Mouse (Mus musculus) forebrain, embryonic 15.5 days (tissue): ENCODE measurements around the gene Creg1. TPM values are rescaled to one million over a fixed set of nuclear protein-coding genes. Genes with fewer than 3 reads are reported as not detected.

ENCODE experiments used
- ATAC-seq: fragments of 200-750 bp; cut with Nextera tagmentation; replicated peaks from 2 replicates; pipeline ENCODE4 v1.8.0; 2017; ENCODE audit warnings: mild to moderate bottlenecking, moderate TSS enrichment, moderate library complexity
- H3K27ac ChIP-seq: fragments of 300-500 bp; sonication (generic); replicated peaks from 2 replicates; pipeline ENCODE4 v1.5.1; 2015; ENCODE audit warnings: mild to moderate bottlenecking, inconsistent platforms
- H3K27me3 ChIP-seq: fragments of 300-500 bp; sonication (generic); 2 replicates; pipeline ENCODE4 v1.6.1; 2015; ENCODE audit warnings: inconsistent platforms
- H3K36me3 ChIP-seq: fragments of 300-500 bp; sonication (generic); 2 replicates; pipeline ENCODE4 v1.6.1; 2015; ENCODE audit warnings: mild to moderate bottlenecking, inconsistent platforms
- H3K4me1 ChIP-seq: fragments of 300-500 bp; sonication (generic); 2 replicates; pipeline ENCODE4 v1.6.1; 2015; ENCODE audit warnings: inconsistent platforms
- H3K4me2 ChIP-seq: fragments of 300-500 bp; sonication (generic); replicated peaks from 2 replicates; pipeline ENCODE4 v1.6.1; 2015; ENCODE audit warnings: mild to moderate bottlenecking, inconsistent platforms
- H3K4me3 ChIP-seq: fragments of 300-500 bp; sonication (generic); 2 replicates; pipeline ENCODE4 v1.5.1; 2015; ENCODE audit warnings: mild to moderate bottlenecking, inconsistent platforms
- H3K9ac ChIP-seq: fragments of 300-500 bp; sonication (generic); replicated peaks from 2 replicates; pipeline ENCODE4 v1.6.1; 2015; ENCODE audit warnings: mild to moderate bottlenecking, inconsistent platforms
- H3K9me3 ChIP-seq: fragments of 300-500 bp; sonication (generic); 2 replicates; pipeline ENCODE4 v1.6.1; 2016; ENCODE audit warnings: inconsistent platforms
- WGBS: fragments of 180-500 bp; shearing (Covaris S2); methylation state at CpG from one replicate; pipeline ENCODE4 v1.1.7; 2015; ENCODE audit warnings: mixed read lengths; 5-methylcytosine and 5-hydroxymethylcytosine counted together
- polyA plus RNA-seq: library from polyadenylated mRNA; unstranded; fragments of >200 nt; fragmentation: Nextera tagmentation; extraction: Ambion mirVana; gene quantifications from 2 replicates; pipeline ENCODE4 v1.2.1, GENCODE M21; 2015

Gene Creg1
- polyA plus RNA-seq, 1 experiment from 2014 or later, result 18.3 TPM

GRCm38 (mm10) chr1:165822031-165822430, 58.5 kb downstream of the Creg1 start:
- Histone ChIP-seq H3K4me2 (no peak overlapping the region), H3K27ac (no peak overlapping the region), H3K4me3 (no peak overlapping the region), H3K36me3 (no peaks in the 10 kb centered on the region), H3K27me3 (peaks cover 18% of the 10 kb centered on the region), H3K9me3 (no peaks in the 10 kb centered on the region), H3K9ac (no peak overlapping the region), H3K4me1 (no peaks in the 10 kb centered on the region)
- WGBS, result 93% methylated on average over 2 of the region's 2 CpGs
- no peak for ATAC-seq

Other genes starting within 250 kb of the Creg1 start
- gene Mpzl1, start 129.2 kb upstream of the Creg1 start, polyA plus RNA-seq, result 144 and 146 TPM in 2 replicates
- gene Rcsd1, start 54.0 kb upstream of the Creg1 start, polyA plus RNA-seq, result 7.0 and 8.0 TPM in 2 replicates
- gene Cd247, start 24.9 kb downstream of the Creg1 start, polyA plus RNA-seq, result 1.5 and 1.6 TPM in 2 replicates
- gene Pou2f1, start 238.9 kb downstream of the Creg1 start, polyA plus RNA-seq, result 21.9 and 22.8 TPM in 2 replicates